Mouse (Mus musculus): ENCODE data around the gene Cklf. TPM values are rescaled to one million over a fixed set of nuclear protein-coding genes. Genes with fewer than 3 reads are reported as not detected.

Cklf gene
- polyA plus RNA-seq, 1 experiment from 2014 or later = 34.7 TPM

- no peak overlapping the region for H3K4me3 ChIP-seq (ENCODE audit: low read depth, low read length)
- WGBS = 96% methylated on average over 4 of the region's 4 CpGs
These were observed 18.6 kb upstream of the Cklf start for GRCm38 (mm10) chr8:104232039-104232438.

GRCm38 (mm10) chr8:104232919-104233318 lies 17.7 kb upstream of the Cklf start:
- Histone ChIP-seq H3K4me2 (ENCODE audit: low read length) (no peak overlapping the region), H3K36me3 (ENCODE audit: control insufficient read depth, insufficient read depth, low read length) (peaks cover 64% of the 10 kb centered on the region), H3K4me1 (ENCODE audit: control insufficient read depth, insufficient read depth, low read length) (no peaks in the 10 kb centered on the region), H3K4me3 (ENCODE audit: low read depth, low read length) (no peak overlapping the region), H3K9me3 (replicated peaks; ENCODE audit: control insufficient read depth, low read length, poor library complexity, severe bottlenecking) (no peaks in the 10 kb centered on the region), H3K27me3 (ENCODE audit: control insufficient read depth, insufficient read depth, low read depth, low read length) (no peaks in the 10 kb centered on the region), H3K9ac (ENCODE audit: low read depth, low read length) (no peak overlapping the region), H3K27ac (ENCODE audit: low read length) (no peak overlapping the region)
- ATAC-seq = no peak
- 97% methylated on average over 5 of the region's 5 CpGs for WGBS

More at GRCm38 (mm10) chr8:104232039-104232438, 18.6 kb upstream of the Cklf start:
- Histone ChIP-seq H3K9me3 (replicated peaks; ENCODE audit: control insufficient read depth, low read length, poor library complexity, severe bottlenecking) (no peaks in the 10 kb centered on the region), H3K36me3 (ENCODE audit: control insufficient read depth, insufficient read depth, low read length) (peaks cover 66% of the 10 kb centered on the region), H3K4me1 (ENCODE audit: control insufficient read depth, insufficient read depth, low read length) (no peaks in the 10 kb centered on the region), H3K9ac (ENCODE audit: low read depth, low read length) (no peak overlapping the region), H3K4me2 (ENCODE audit: low read length) (no peak overlapping the region), H3K27ac (ENCODE audit: low read length) (no peak overlapping the region), H3K27me3 (ENCODE audit: control insufficient read depth, insufficient read depth, low read depth, low read length) (no peaks in the 10 kb centered on the region)
- no peak for ATAC-seq

- Histone ChIP-seq H3K4me3 (ENCODE audit: low read depth, low read length) (no peak overlapping the region), H3K27me3 (ENCODE audit: control insufficient read depth, insufficient read depth, low read depth, low read length) (no peaks in the 10 kb centered on the region), H3K27ac (ENCODE audit: low read length) (no peak overlapping the region), H3K36me3 (ENCODE audit: control insufficient read depth, insufficient read depth, low read length) (peaks cover 65% of the 10 kb centered on the region), H3K9ac (ENCODE audit: low read depth, low read length) (no peak overlapping the region), H3K4me2 (ENCODE audit: low read length) (no peak overlapping the region), H3K9me3 (replicated peaks; ENCODE audit: control insufficient read depth, low read length, poor library complexity, severe bottlenecking) (no peaks in the 10 kb centered on the region), H3K4me1 (ENCODE audit: control insufficient read depth, insufficient read depth, low read length) (no peaks in the 10 kb centered on the region)
- ATAC-seq = peak; percentile 36; the same call in 1 of the 2 replicates
- 37% methylated on average over 6 of the region's 6 CpGs for WGBS
These were observed 16.1 kb upstream of the Cklf start for GRCm38 (mm10) chr8:104234573-104234972.

GRCm38 (mm10) chr8:104239418-104239861 lies 11.2 kb upstream of the Cklf start:
- Histone ChIP-seq H3K27me3 (ENCODE audit: control insufficient read depth, insufficient read depth, low read depth, low read length) (no peaks in the 10 kb centered on the region), H3K4me3 (ENCODE audit: low read depth, low read length) (no peak overlapping the region), H3K4me2 (ENCODE audit: low read length) (no peak overlapping the region), H3K4me1 (ENCODE audit: control insufficient read depth, insufficient read depth, low read length) (no peaks in the 10 kb centered on the region), H3K36me3 (ENCODE audit: control insufficient read depth, insufficient read depth, low read length) (peaks cover 47% of the 10 kb centered on the region), H3K27ac (ENCODE audit: low read length) (no peak overlapping the region), H3K9ac (ENCODE audit: low read depth, low read length) (no peak overlapping the region), H3K9me3 (replicated peaks; ENCODE audit: control insufficient read depth, low read length, poor library complexity, severe bottlenecking) (no peaks in the 10 kb centered on the region)
- no peak for ATAC-seq
- 89% methylated on average over 10 of the region's 10 CpGs for WGBS

GRCm38 (mm10) chr8:104242038-104242644 lies 8.5 kb upstream of the Cklf start:
- Histone ChIP-seq H3K27me3 (ENCODE audit: control insufficient read depth, insufficient read depth, low read depth, low read length) (no peaks in the 10 kb centered on the region), H3K4me2 (ENCODE audit: low read length) (no peak overlapping the region), H3K27ac (ENCODE audit: low read length) (no peak overlapping the region), H3K4me1 (ENCODE audit: control insufficient read depth, insufficient read depth, low read length) (peaks cover 6% of the 10 kb centered on the region; the same call in 1 of the 2 replicates), H3K9ac (ENCODE audit: low read depth, low read length) (no peak overlapping the region), H3K9me3 (replicated peaks; ENCODE audit: control insufficient read depth, low read length, poor library complexity, severe bottlenecking) (no peaks in the 10 kb centered on the region), H3K36me3 (ENCODE audit: control insufficient read depth, insufficient read depth, low read length) (peaks cover 41% of the 10 kb centered on the region), H3K4me3 (ENCODE audit: low read depth, low read length) (no peak overlapping the region)
- no peak for ATAC-seq
- 78% methylated on average over 12 of the region's 12 CpGs for WGBS

- peaks cover 19% of the 10 kb centered on the region for H3K4me1 ChIP-seq (ENCODE audit: control insufficient read depth, insufficient read depth, low read length)
- H3K27me3 ChIP-seq (ENCODE audit: control insufficient read depth, insufficient read depth, low read depth, low read length) = no peaks in the 10 kb centered on the region
- H3K9me3 ChIP-seq (replicated peaks; ENCODE audit: control insufficient read depth, low read length, poor library complexity, severe bottlenecking) = no peaks in the 10 kb centered on the region
- WGBS = 92% methylated on average over 4 of the region's 4 CpGs
- H3K4me3 ChIP-seq (ENCODE audit: low read depth, low read length) = no peak overlapping the region
- H3K27ac ChIP-seq (ENCODE audit: low read length) = no peak overlapping the region
- no peak overlapping the region for H3K9ac ChIP-seq (ENCODE audit: low read depth, low read length)
- no peak overlapping the region for H3K4me2 ChIP-seq (ENCODE audit: low read length)
- ATAC-seq = no peak
- peaks cover 16% of the 10 kb centered on the region for H3K36me3 ChIP-seq (ENCODE audit: control insufficient read depth, insufficient read depth, low read length)
These were observed 4.0 kb upstream of the Cklf start for GRCm38 (mm10) chr8:104246621-104247020.

GRCm38 (mm10) chr8:104247054-104247907 lies 3.4 kb upstream of the Cklf start:
- ATAC-seq = no peak
- Histone ChIP-seq H3K9ac (ENCODE audit: low read depth, low read length) (peak overlapping the region; percentile 91), H3K4me2 (ENCODE audit: low read length) (peak overlapping the region; percentile 93), H3K9me3 (replicated peaks; ENCODE audit: control insufficient read depth, low read length, poor library complexity, severe bottlenecking) (no peaks in the 10 kb centered on the region), H3K36me3 (ENCODE audit: control insufficient read depth, insufficient read depth, low read length) (peaks cover 11% of the 10 kb centered on the region), H3K27me3 (ENCODE audit: control insufficient read depth, insufficient read depth, low read depth, low read length) (no peaks in the 10 kb centered on the region), H3K4me3 (ENCODE audit: low read depth, low read length) (peak overlapping the region; percentile 98), H3K27ac (ENCODE audit: low read length) (no peak overlapping the region), H3K4me1 (ENCODE audit: control insufficient read depth, insufficient read depth, low read length) (peaks cover 24% of the 10 kb centered on the region)
- WGBS = 79% methylated on average over 22 of the region's 22 CpGs

- 3% methylated on average over 11 of the region's 11 CpGs for WGBS
- peak overlapping the region; percentile 98 for H3K4me3 ChIP-seq (ENCODE audit: low read depth, low read length)
- no peaks in the 10 kb centered on the region for H3K9me3 ChIP-seq (replicated peaks; ENCODE audit: control insufficient read depth, low read length, poor library complexity, severe bottlenecking)
- H3K4me2 ChIP-seq (ENCODE audit: low read length) = peak overlapping the region; percentile 93
- H3K36me3 ChIP-seq (ENCODE audit: control insufficient read depth, insufficient read depth, low read length) = peaks cover 5% of the 10 kb centered on the region; the same call in 1 of the 2 replicates
- H3K4me1 ChIP-seq (ENCODE audit: control insufficient read depth, insufficient read depth, low read length) = peaks cover 24% of the 10 kb centered on the region
- no peaks in the 10 kb centered on the region for H3K27me3 ChIP-seq (ENCODE audit: control insufficient read depth, insufficient read depth, low read depth, low read length)
- ATAC-seq = peak; percentile 18
- H3K9ac ChIP-seq (ENCODE audit: low read depth, low read length) = peak overlapping the region; percentile 91
- peak overlapping the region; percentile 72 for H3K27ac ChIP-seq (ENCODE audit: low read length)
These were observed 2.8 kb upstream of the Cklf start for GRCm38 (mm10) chr8:104247908-104248275.

- H3K4me1 ChIP-seq (ENCODE audit: control insufficient read depth, insufficient read depth, low read length) = peaks cover 24% of the 10 kb centered on the region
- peaks cover 3% of the 10 kb centered on the region; the same call in 1 of the 2 replicates for H3K36me3 ChIP-seq (ENCODE audit: control insufficient read depth, insufficient read depth, low read length)
- WGBS = under 1% methylated on average over 28 of the region's 28 CpGs
These were observed 2.4 kb upstream of the Cklf start, which contains the start of gene Tk2 for GRCm38 (mm10) chr8:104248276-104248675. Gene Tk2, minus strand, starts transcription at chr8:104248558.

More at GRCm38 (mm10) chr8:104248276-104248675, 2.4 kb upstream of the Cklf start, which contains the start of gene Tk2:
- Histone ChIP-seq H3K27ac (ENCODE audit: low read length) (peak within 1 kb of the TSS; percentile 72), H3K9me3 (replicated peaks; ENCODE audit: control insufficient read depth, low read length, poor library complexity, severe bottlenecking) (no peaks in the 10 kb centered on the region), H3K9ac (ENCODE audit: low read depth, low read length) (peak within 1 kb of the TSS; percentile 91), H3K4me3 (ENCODE audit: low read depth, low read length) (peak within 1 kb of the TSS; percentile 98), H3K4me2 (ENCODE audit: low read length) (peak within 1 kb of the TSS; percentile 93), H3K27me3 (ENCODE audit: control insufficient read depth, insufficient read depth, low read depth, low read length) (no peaks in the 10 kb centered on the region)
- peak; percentile 93 for ATAC-seq
